Mouse (Mus musculus): ENCODE measurements around the gene Ano9. TPM values are rescaled to one million over a fixed set of nuclear protein-coding genes. Genes with fewer than 3 reads are reported as not detected.
A peak's percentile ranks its signal among the peaks of the same experiment; 100 is the strongest.

Ano9 gene
- total and polyA plus RNA-seq, 2 experiments from 2014 or later: 0.05 to 0.43 TPM

DNA sequence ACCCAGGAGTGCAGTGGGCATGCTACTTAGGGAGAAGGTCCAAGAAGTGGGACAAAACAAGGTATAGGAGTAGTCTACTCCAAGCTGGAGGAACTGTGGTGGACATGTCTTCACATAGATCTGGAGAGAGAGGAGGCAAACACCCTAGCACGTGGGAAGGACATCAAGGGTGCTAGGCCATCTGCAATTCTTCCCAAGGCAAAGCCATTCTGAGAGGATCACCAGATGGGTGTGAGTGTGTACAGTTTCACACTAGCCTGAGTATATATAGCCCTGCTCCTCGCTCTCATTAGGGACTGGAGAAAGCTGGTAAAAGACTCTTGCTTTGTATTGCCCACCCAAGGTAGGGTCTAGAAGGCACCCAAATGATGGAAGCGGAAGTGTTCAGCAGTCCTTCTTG is 54.3 kb downstream of the Ano9 start:
- Histone ChIP-seq H3K9ac (no peak overlapping the region), H3K4me1 (ENCODE audit: insufficient read depth) (peaks cover 18% of the 10 kb centered on the region), H3K4me2 (ENCODE audit: low read depth) (no peak overlapping the region), H3K9me3 (ENCODE audit: low read length) (no peaks in the 10 kb centered on the region), H3K4me3 (ENCODE audit: low read depth, low read length) (no peak overlapping the region), H3K27me3 (ENCODE audit: insufficient read depth, low read length) (no peaks in the 10 kb centered on the region), H3K36me3 (ENCODE audit: insufficient read depth) (peaks cover 48% of the 10 kb centered on the region), H3K27ac (ENCODE audit: low read depth, low read length) (no peak overlapping the region)
- WGBS: 83% methylated on average over 3 of the region's 3 CpGs
- no peak for ATAC-seq
- no peak for TF ChIP-seq CTCF (IDR thresholded peaks at IDR 0.05; ENCODE audit: low read depth)
- DNase-seq: no peak

DNA sequence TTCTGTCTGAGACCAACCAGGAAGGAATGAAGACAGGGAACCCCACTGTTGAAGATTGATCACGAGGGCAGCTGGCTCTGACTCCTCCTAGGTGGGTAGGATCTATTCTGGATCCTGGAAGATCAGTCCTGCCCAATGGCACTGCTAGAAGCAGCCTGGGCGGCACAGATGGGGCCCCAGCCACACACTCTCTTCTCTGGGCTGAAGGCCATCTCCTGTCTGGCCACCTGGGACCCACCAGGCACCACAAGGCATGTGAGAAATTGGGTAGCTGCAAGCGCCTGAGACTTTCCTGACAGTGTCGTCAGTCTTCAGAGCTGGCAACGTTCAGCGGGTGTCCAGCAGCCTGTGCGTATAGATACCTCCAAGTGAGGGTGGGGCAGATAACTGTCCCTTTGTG is 55.1 kb downstream of the Ano9 start:
- DNase-seq: no peak
- Histone ChIP-seq H3K9me3 (ENCODE audit: low read length) (no peaks in the 10 kb centered on the region), H3K36me3 (ENCODE audit: insufficient read depth) (peaks cover 39% of the 10 kb centered on the region), H3K4me2 (ENCODE audit: low read depth) (peak overlapping the region; percentile 84), H3K9ac (no peak overlapping the region; the same call in 1 of the 2 replicates), H3K4me3 (ENCODE audit: low read depth, low read length) (no peak overlapping the region), H3K27me3 (ENCODE audit: insufficient read depth, low read length) (no peaks in the 10 kb centered on the region), H3K4me1 (ENCODE audit: insufficient read depth) (peaks cover 18% of the 10 kb centered on the region), H3K27ac (ENCODE audit: low read depth, low read length) (no peak overlapping the region)
- WGBS: 73% methylated on average over 7 of the region's 7 CpGs
- ATAC-seq: no peak
- TF ChIP-seq CTCF (IDR thresholded peaks at IDR 0.05; ENCODE audit: low read depth): no peak

DNA sequence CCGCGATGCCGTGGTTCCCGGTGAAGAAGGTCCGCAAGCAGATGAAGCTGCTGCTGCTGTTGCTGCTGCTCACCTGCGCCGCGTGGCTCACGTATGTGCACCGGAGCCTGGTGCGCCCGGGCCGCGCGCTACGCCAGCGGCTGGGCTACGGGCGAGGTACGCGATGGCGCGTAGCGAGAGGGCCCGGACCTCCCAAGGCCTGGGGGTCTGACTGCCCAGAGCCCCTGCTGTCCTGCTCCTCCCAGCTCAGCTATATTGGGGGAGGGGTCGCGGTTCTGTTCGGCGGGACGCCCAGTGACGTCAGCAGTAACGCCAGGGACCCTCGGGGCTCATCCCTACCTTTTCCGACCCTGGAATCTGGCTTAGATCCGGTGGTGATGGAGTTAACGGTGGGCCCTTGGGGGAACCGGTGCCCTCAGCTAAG is 56.3 kb downstream of the Ano9 start:
- no peak for TF ChIP-seq CTCF (IDR thresholded peaks at IDR 0.05; ENCODE audit: low read depth)
- ATAC-seq (peak; percentile 33), DNase-seq (no peak)
- Histone ChIP-seq H3K4me1 (ENCODE audit: insufficient read depth) (peaks cover 18% of the 10 kb centered on the region), H3K9ac (peak overlapping the region; percentile 99), H3K27me3 (ENCODE audit: insufficient read depth, low read length) (no peaks in the 10 kb centered on the region), H3K4me3 (ENCODE audit: low read depth, low read length) (peak overlapping the region; percentile 85), H3K4me2 (ENCODE audit: low read depth) (peak overlapping the region; percentile 84), H3K36me3 (ENCODE audit: insufficient read depth) (peaks cover 27% of the 10 kb centered on the region), H3K27ac (ENCODE audit: low read depth, low read length) (peak overlapping the region; percentile 92), H3K9me3 (ENCODE audit: low read length) (no peaks in the 10 kb centered on the region)
- 1% methylated on average over 37 of the region's 37 CpGs for WGBS

DNA sequence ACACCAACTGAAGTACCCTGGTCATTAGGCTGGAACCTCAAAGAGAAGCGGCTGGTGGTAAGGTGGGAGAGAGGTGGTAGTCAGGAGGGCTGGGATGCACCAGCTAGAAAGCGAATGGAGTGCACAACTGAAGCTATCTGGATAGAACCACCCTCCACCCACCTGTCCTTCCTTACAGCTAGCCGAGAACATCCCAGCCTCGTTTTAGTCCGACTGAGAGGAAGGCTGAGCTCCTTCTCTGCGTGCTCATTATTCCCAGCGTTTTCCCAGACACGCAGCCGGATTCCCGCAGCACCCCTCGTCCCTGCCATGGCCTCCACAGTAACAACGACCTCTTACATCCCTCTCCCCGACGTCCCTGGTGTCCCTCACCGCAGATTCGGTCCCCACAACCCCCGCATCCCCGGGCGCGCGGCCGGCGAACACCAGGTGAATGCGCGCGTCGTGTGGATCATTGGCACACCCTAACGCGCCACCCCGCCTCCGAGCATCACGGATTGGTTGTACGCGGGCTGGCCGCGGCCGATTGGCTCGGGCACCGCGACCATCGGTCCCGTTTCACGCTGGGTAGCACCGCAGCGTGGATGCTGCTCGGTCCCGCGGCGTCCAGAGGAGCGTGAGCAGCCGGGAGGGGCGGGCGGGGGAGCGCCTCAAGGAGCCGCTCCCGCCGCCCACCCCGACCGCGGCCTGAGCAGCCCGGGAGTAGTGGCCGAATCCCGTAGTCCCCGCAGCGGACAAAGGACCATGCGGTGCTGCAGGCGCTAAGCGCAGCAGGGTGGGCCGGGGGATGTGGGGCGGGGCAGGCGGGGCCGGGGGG is 57.0 kb downstream of the Ano9 start, which contains the start of gene B4galnt4:
Gene B4galnt4, plus strand, starts transcription at position 679 of the 817 bp plus-strand sequence.
- Histone ChIP-seq H3K4me3 (ENCODE audit: low read depth, low read length) (peak within 1 kb of the TSS; percentile 85), H3K4me1 (ENCODE audit: insufficient read depth) (peaks cover 18% of the 10 kb centered on the region), H3K4me2 (ENCODE audit: low read depth) (peak within 1 kb of the TSS; percentile 84), H3K36me3 (ENCODE audit: insufficient read depth) (peaks cover 20% of the 10 kb centered on the region), H3K9ac (peak within 1 kb of the TSS; percentile 99), H3K27ac (ENCODE audit: low read depth, low read length) (peak within 1 kb of the TSS; percentile 92), H3K27me3 (ENCODE audit: insufficient read depth, low read length) (no peaks in the 10 kb centered on the region), H3K9me3 (ENCODE audit: low read length) (no peaks in the 10 kb centered on the region)
- WGBS: 1% methylated on average over 72 of the region's 72 CpGs
- TF ChIP-seq CTCF (IDR thresholded peaks at IDR 0.05; ENCODE audit: low read depth): no peak
- ATAC-seq: peak; percentile 98
- DNase-seq: peak; percentile 96

DNA sequence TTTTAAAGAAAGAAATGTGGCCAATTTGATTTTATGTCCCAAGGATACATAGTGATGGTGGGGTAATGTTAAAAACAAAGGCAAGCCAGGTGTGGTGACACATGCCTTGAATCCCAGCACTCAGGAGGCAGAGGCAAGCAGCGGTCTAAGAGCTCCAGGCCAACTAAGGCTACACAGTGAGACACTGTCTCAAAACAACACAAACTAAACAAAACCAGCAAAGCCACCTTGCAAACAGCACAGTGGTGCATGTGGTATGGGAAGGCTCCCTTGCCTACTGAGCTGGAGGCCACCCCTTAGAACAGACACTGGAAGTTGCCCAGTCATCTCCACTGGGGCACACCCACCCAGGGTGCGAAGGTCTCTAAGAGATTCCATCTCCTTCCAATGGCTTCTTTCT is 57.7 kb downstream of the Ano9 start:
- H3K36me3 ChIP-seq (ENCODE audit: insufficient read depth): peaks cover 13% of the 10 kb centered on the region
- 66% methylated on average over 2 of the region's 2 CpGs for WGBS

DNA sequence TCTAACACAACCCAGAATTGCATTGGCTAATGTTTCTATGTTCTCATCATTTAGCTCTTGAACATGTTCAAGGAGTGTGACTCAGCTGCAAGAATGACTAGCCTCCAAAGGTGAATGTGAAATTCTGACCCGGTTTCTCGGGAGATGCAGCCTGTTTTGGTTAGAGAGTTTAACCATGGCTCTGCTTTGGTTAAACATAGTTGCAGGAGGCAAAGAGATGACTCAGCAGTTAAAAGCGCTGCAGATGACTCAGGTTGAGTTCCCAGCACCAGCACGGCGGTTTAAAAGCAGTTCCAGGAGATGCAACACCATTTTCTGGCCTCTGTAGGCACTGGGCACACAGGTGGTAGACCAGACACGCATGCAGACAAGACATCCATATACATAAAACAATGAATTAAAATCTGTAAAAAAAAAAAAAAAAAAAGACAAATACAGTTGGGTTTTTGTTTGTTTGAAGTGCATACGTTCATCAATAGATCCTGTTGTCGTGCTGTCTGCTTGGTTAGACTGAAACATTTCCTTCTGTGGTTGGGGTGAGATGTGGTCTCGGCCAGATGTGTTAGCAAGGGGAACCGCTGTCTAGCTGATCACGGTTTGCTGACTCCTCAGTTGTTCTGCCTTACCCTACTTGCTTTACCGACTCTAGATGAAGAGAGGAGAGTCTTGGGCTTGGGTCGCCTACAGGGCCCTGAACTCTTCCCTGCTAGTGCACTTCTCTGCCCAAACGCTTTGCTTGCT is 58.8 kb downstream of the Ano9 start:
- Histone ChIP-seq H3K27ac (ENCODE audit: low read depth, low read length) (no peak overlapping the region), H3K4me2 (ENCODE audit: low read depth) (no peak overlapping the region), H3K9me3 (ENCODE audit: low read length) (no peaks in the 10 kb centered on the region), H3K4me3 (ENCODE audit: low read depth, low read length) (no peak overlapping the region), H3K9ac (no peak overlapping the region), H3K4me1 (ENCODE audit: insufficient read depth) (peaks cover 18% of the 10 kb centered on the region), H3K36me3 (ENCODE audit: insufficient read depth) (0 out of 2 replicates have a peak, but pooled peaks cover 2% of the 10 kb centered on the region), H3K27me3 (ENCODE audit: insufficient read depth, low read length) (no peaks in the 10 kb centered on the region)
- 93% methylated on average over 14 of the region's 14 CpGs for WGBS
- no peak for DNase-seq
- no peak for ATAC-seq
- TF ChIP-seq CTCF (IDR thresholded peaks at IDR 0.05; ENCODE audit: low read depth): no peak

More for the DNA sequence above, 57.7 kb downstream of the Ano9 start:
- ATAC-seq (no peak), DNase-seq (no peak)
- Histone ChIP-seq H3K27me3 (ENCODE audit: insufficient read depth, low read length) (no peaks in the 10 kb centered on the region), H3K4me1 (ENCODE audit: insufficient read depth) (peaks cover 18% of the 10 kb centered on the region), H3K4me2 (ENCODE audit: low read depth) (peak overlapping the region; percentile 84), H3K9me3 (ENCODE audit: low read length) (no peaks in the 10 kb centered on the region), H3K4me3 (ENCODE audit: low read depth, low read length) (peak overlapping the region; percentile 85), H3K9ac (peak overlapping the region; percentile 99), H3K27ac (ENCODE audit: low read depth, low read length) (peak overlapping the region; percentile 92)
- no peak for TF ChIP-seq CTCF (IDR thresholded peaks at IDR 0.05; ENCODE audit: low read depth)

DNA sequence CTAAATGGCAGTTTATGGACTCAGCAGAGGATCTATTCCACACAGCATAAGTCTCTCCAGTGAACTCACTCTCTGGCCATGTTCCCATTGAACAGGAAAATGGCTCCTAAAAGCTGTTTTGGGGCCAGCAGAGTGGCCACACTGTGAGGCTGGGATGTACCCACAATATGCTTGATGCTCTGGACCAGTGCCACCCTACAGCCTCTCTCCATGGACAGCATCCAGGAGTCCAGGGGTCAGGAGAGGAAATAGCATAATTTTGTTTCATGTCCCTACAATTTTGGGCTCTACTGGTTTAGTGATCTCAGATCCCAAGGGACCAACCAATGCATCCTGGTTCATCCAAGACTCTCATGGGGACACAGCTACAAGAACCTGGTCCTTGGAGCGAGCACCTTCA is 60.1 kb downstream of the Ano9 start:
- no peaks in the 10 kb centered on the region for H3K36me3 ChIP-seq (ENCODE audit: insufficient read depth)
- 97% methylated on average over 1 of the region's 1 CpGs for WGBS

More for the DNA sequence above, 60.1 kb downstream of the Ano9 start:
- Histone ChIP-seq H3K4me1 (ENCODE audit: insufficient read depth) (peaks cover 17% of the 10 kb centered on the region), H3K4me2 (ENCODE audit: low read depth) (no peak overlapping the region), H3K27ac (ENCODE audit: low read depth, low read length) (no peak overlapping the region), H3K27me3 (ENCODE audit: insufficient read depth, low read length) (no peaks in the 10 kb centered on the region), H3K9ac (no peak overlapping the region), H3K9me3 (ENCODE audit: low read length) (no peaks in the 10 kb centered on the region), H3K4me3 (ENCODE audit: low read depth, low read length) (no peak overlapping the region)
- no peak for TF ChIP-seq CTCF (IDR thresholded peaks at IDR 0.05; ENCODE audit: low read depth)
- no peak for DNase-seq
- no peak for ATAC-seq
